Mouse (Mus musculus): ENCODE data around the gene Itgb2. TPM values are rescaled to one million over a fixed set of nuclear protein-coding genes. Genes with fewer than 3 reads are reported as not detected.

Itgb2 gene
- polyA plus RNA-seq, 1 experiment: not detected

- TF ChIP-seq POLR2A (IDR thresholded peaks at IDR 0.05; ENCODE audit: insufficient read depth, low read depth, low read length) (no peak), CTCF (IDR thresholded peaks at IDR 0.05; ENCODE audit: insufficient read depth, low read depth, low read length) (no peak)
- 68% methylated on average over 3 of the region's 3 CpGs for WGBS
- peaks cover 22% of the 10 kb centered on the region for H3K4me1 ChIP-seq (ENCODE audit: control insufficient read depth, insufficient read depth, low read length)
- H3K27ac ChIP-seq (ENCODE audit: insufficient read depth, low read depth, low read length): no peak overlapping the region
- no peak overlapping the region for H3K4me3 ChIP-seq (ENCODE audit: insufficient read depth, low read depth, low read length)
These were observed 83.4 kb downstream of the Itgb2 start for GRCm38 (mm10) chr10:77613409-77613808.

Other genes starting within 250 kb of the Itgb2 start
- gene Adarb1, start 112.0 kb upstream of the Itgb2 start, polyA plus RNA-seq (2012; ENCODE audit: insufficient read depth, insufficient read length, low replicate concordance, missing spikeins): 127 TPM in 1 of 2 replicates, not detected in the other
- not detected in 2 replicates for gene Fam207a, start 14.5 kb upstream of the Itgb2 start, polyA plus RNA-seq (2012; ENCODE audit: insufficient read depth, insufficient read length, low replicate concordance, missing spikeins)
- gene Pttg1ip, start 51.5 kb downstream of the Itgb2 start, polyA plus RNA-seq (2012; ENCODE audit: insufficient read depth, insufficient read length, low replicate concordance, missing spikeins): not detected in 2 replicates
- 414 TPM in 1 of 2 replicates, not detected in the other for gene Sumo3, start 75.8 kb downstream of the Itgb2 start, polyA plus RNA-seq (2012; ENCODE audit: insufficient read depth, insufficient read length, low replicate concordance, missing spikeins)
- gene Gm49325, start 75.9 kb downstream of the Itgb2 start, polyA plus RNA-seq (2012; ENCODE audit: insufficient read depth, insufficient read length, low replicate concordance, missing spikeins): not detected in 2 replicates
- gene Ube2g2, start 92.0 kb downstream of the Itgb2 start, polyA plus RNA-seq (2012; ENCODE audit: insufficient read depth, insufficient read length, low replicate concordance, missing spikeins): not detected in 2 replicates
- gene Tspear, start 156.3 kb downstream of the Itgb2 start, polyA plus RNA-seq (2012; ENCODE audit: insufficient read depth, insufficient read length, low replicate concordance, missing spikeins): not detected in 2 replicates
- gene Gm19402, start 160.5 kb downstream of the Itgb2 start, polyA plus RNA-seq (2012; ENCODE audit: insufficient read depth, insufficient read length, low replicate concordance, missing spikeins): not detected in 2 replicates
- gene Gm9508, start 167.0 kb downstream of the Itgb2 start, polyA plus RNA-seq (2012; ENCODE audit: insufficient read depth, insufficient read length, low replicate concordance, missing spikeins): not detected in 2 replicates
- not detected in 2 replicates for gene Gm10272, start 176.4 kb downstream of the Itgb2 start, polyA plus RNA-seq (2012; ENCODE audit: insufficient read depth, insufficient read length, low replicate concordance, missing spikeins)
- not detected in 2 replicates for gene Gm10024, start 181.2 kb downstream of the Itgb2 start, polyA plus RNA-seq (2012; ENCODE audit: insufficient read depth, insufficient read length, low replicate concordance, missing spikeins)
- not detected in 2 replicates for gene Gm10142, start 185.6 kb downstream of the Itgb2 start, polyA plus RNA-seq (2012; ENCODE audit: insufficient read depth, insufficient read length, low replicate concordance, missing spikeins)
- not detected in 2 replicates for gene Krtap12-1, start 190.3 kb downstream of the Itgb2 start, polyA plus RNA-seq (2012; ENCODE audit: insufficient read depth, insufficient read length, low replicate concordance, missing spikeins)
- not detected in 2 replicates for gene Gm10100, start 196.2 kb downstream of the Itgb2 start, polyA plus RNA-seq (2012; ENCODE audit: insufficient read depth, insufficient read length, low replicate concordance, missing spikeins)
- gene Gm18596, start 212.4 kb downstream of the Itgb2 start, polyA plus RNA-seq (2012; ENCODE audit: insufficient read depth, insufficient read length, low replicate concordance, missing spikeins): not detected in 2 replicates
- gene Gm9736, start 221.1 kb downstream of the Itgb2 start, polyA plus RNA-seq (2012; ENCODE audit: insufficient read depth, insufficient read length, low replicate concordance, missing spikeins): not detected in 2 replicates
- not detected in 2 replicates for gene Gm3233, start 229.4 kb downstream of the Itgb2 start, polyA plus RNA-seq (2012; ENCODE audit: insufficient read depth, insufficient read length, low replicate concordance, missing spikeins)
- gene Gm3238, start 241.1 kb downstream of the Itgb2 start, polyA plus RNA-seq (2012; ENCODE audit: insufficient read depth, insufficient read length, low replicate concordance, missing spikeins): not detected in 2 replicates
- not detected in 2 replicates for gene Gm7138, start 246.7 kb downstream of the Itgb2 start, polyA plus RNA-seq (2012; ENCODE audit: insufficient read depth, insufficient read length, low replicate concordance, missing spikeins)

Data from olfactory bulb, adult 2 months (tissue).